Mouse (Mus musculus): ENCODE results near the gene Ankrd28.

DNA sequence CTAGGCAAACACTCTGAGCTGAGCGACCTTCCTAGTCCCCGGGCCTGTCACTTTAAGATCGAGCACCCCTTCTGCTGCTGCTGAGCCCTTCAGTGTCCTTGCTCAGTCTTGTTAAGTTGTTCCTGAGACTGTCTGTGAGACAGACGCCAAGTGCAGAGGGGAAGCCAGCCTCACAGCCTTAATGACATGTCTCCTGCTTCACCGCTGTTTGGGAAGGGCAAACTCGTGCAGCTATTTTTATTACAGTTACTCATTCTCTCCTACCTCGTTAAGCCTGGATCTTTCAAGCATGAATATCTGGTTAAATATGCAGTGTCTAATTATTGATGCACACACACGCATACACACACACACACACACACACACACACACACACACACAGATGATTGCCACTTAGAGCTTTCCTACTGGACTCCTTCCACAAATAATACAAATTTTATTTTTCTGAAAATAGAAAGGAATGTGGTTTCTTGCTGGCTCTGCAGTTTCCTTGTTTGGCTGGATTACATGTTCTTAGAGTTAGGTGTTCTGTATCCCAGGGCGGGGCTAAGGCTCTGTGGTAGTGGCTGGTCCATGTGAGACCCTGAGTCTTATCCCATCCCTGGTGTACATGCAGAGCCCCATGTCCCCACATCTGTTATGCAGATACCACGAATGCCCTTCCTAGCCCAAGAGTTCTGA, 170.8 kb downstream of the Ankrd28 start:
- TF ChIP-seq POLR2A (IDR thresholded peaks at IDR 0.05; ENCODE audit: borderline replicate concordance, extremely low read depth, insufficient read depth, insufficient read length, poor library complexity, severe bottlenecking) (no peak), CTCF (IDR thresholded peaks at IDR 0.05; ENCODE audit: borderline replicate concordance, extremely low read depth, insufficient read depth, insufficient read length) (no peak)

Data from brain, embryonic 14.5 days (tissue).